Mouse (Mus musculus): ENCODE measurements at regions not wholly inside any gene's neighbourhood (a gene's known extent, or its start where the extent isn't known, plus 50 kb on each side); places are given as distances from the start of the nearest gene placed in this dataset.

- no peak for TF ChIP-seq POLR2A (IDR thresholded peaks at IDR 0.05; ENCODE audit: extremely low read depth, insufficient read depth, low read length)
- no peak for TF ChIP-seq CTCF (IDR thresholded peaks at IDR 0.05; ENCODE audit: extremely low read depth, insufficient read depth, low read length)
Observed at GRCm38 (mm10) chr1:88851931-88852330, 149.9 kb upstream of the Arl4c start.

Data from cortical plate, adult 2 months (tissue).